Mouse (Mus musculus) neural tube, embryonic 12.5 days (tissue): ENCODE measurements around the gene Kif26b. TPM values are rescaled to one million over a fixed set of nuclear protein-coding genes. Genes with fewer than 3 reads are reported as not detected.

Experiments
- ATAC-seq: fragments of 200-750 bp; cut with Nextera tagmentation; 2 replicates; pipeline ENCODE4 v1.8.0; 2017; ENCODE audit warnings: low read depth, mild to moderate bottlenecking, moderate TSS enrichment, moderate library complexity; ENCODE audit not compliant: low FRiP score
- H3K27ac ChIP-seq: fragments of 300-500 bp; sonication (generic); 2 replicates; pipeline ENCODE4 v1.5.1; 2016
- H3K27me3 ChIP-seq: fragments of 300-500 bp; sonication (generic); replicated peaks from 2 replicates; pipeline ENCODE4 v1.6.1; 2016; ENCODE audit warnings: mild to moderate bottlenecking
- H3K36me3 ChIP-seq: fragments of 300-500 bp; sonication (generic); 2 replicates; pipeline ENCODE4 v1.6.1; 2016; ENCODE audit warnings: mild to moderate bottlenecking
- H3K4me1 ChIP-seq: fragments of 300-500 bp; sonication (generic); 2 replicates; pipeline ENCODE4 v1.6.1; 2016
- H3K4me2 ChIP-seq: fragments of 300-500 bp; sonication (generic); replicated peaks from 2 replicates; pipeline ENCODE4 v1.6.1; 2016; ENCODE audit warnings: mild to moderate bottlenecking
- H3K4me3 ChIP-seq: fragments of 300-500 bp; sonication (generic); 2 replicates; pipeline ENCODE4 v1.5.1; 2016
- H3K9ac ChIP-seq: fragments of 300-500 bp; sonication (generic); 2 replicates; pipeline ENCODE4 v1.6.1; 2016; ENCODE audit warnings: mild to moderate bottlenecking
- H3K9me3 ChIP-seq: fragments of 300-500 bp; sonication (generic); 2 replicates; pipeline ENCODE4 v1.6.1; 2016; ENCODE audit warnings: mild to moderate bottlenecking
- WGBS: fragments of 180-500 bp; shearing (Covaris S2); methylation state at CpG from one replicate; pipeline ENCODE4 v1.1.7; 2016; 5-methylcytosine and 5-hydroxymethylcytosine counted together
- polyA plus RNA-seq: library from polyadenylated mRNA; unstranded; fragments of >200 nt; fragmentation: Nextera tagmentation; extraction: Ambion mirVana; gene quantifications from 2 replicates; pipeline ENCODE4 v1.2.1, GENCODE M21; 2016

The Kif26b gene
- polyA plus RNA-seq, 1 experiment from 2014 or later = 12.6 TPM

- Histone ChIP-seq H3K4me2 (no peak overlapping the region), H3K4me1 (no peaks in the 10 kb centered on the region), H3K4me3 (no peak overlapping the region), H3K9ac (no peak overlapping the region), H3K27ac (no peak overlapping the region), H3K27me3 (no peaks in the 10 kb centered on the region), H3K36me3 (no peaks in the 10 kb centered on the region), H3K9me3 (no peaks in the 10 kb centered on the region)
- 81% methylated on average over 4 of the region's 4 CpGs for WGBS
- no peak for ATAC-seq
Observed at GRCm38 (mm10) chr1:178655525-178655924, 126.6 kb downstream of the Kif26b start.

- no peak overlapping the region for H3K9ac ChIP-seq
- H3K27me3 ChIP-seq = no peaks in the 10 kb centered on the region
- H3K27ac ChIP-seq = no peak overlapping the region
- no peak for ATAC-seq
- no peaks in the 10 kb centered on the region for H3K4me1 ChIP-seq
- H3K4me2 ChIP-seq = no peak overlapping the region
- WGBS = 63% methylated on average over 3 of the region's 3 CpGs
- no peaks in the 10 kb centered on the region for H3K9me3 ChIP-seq
- no peak overlapping the region for H3K4me3 ChIP-seq
- no peaks in the 10 kb centered on the region for H3K36me3 ChIP-seq
Observed at GRCm38 (mm10) chr1:178661035-178661434, 132.1 kb downstream of the Kif26b start.

- H3K4me1 ChIP-seq = no peaks in the 10 kb centered on the region
- H3K9ac ChIP-seq = no peak overlapping the region
- no peaks in the 10 kb centered on the region for H3K36me3 ChIP-seq
- no peaks in the 10 kb centered on the region for H3K9me3 ChIP-seq
- no peaks in the 10 kb centered on the region for H3K27me3 ChIP-seq
- WGBS = 46% methylated on average over 5 of the region's 5 CpGs
- no peak overlapping the region for H3K27ac ChIP-seq
- no peak overlapping the region for H3K4me2 ChIP-seq
- no peak overlapping the region for H3K4me3 ChIP-seq
- ATAC-seq = no peak
Observed at GRCm38 (mm10) chr1:178661556-178661955, 132.6 kb downstream of the Kif26b start.

GRCm38 (mm10) chr1:178663539-178663938 is 134.6 kb downstream of the Kif26b start:
- no peak overlapping the region for H3K4me3 ChIP-seq
- H3K27ac ChIP-seq = no peak overlapping the region
- WGBS = 94% methylated on average over 1 of the region's 1 CpGs
- no peak overlapping the region for H3K4me2 ChIP-seq
- H3K4me1 ChIP-seq = no peaks in the 10 kb centered on the region
- H3K9me3 ChIP-seq = no peaks in the 10 kb centered on the region
- no peaks in the 10 kb centered on the region for H3K27me3 ChIP-seq
- no peak for ATAC-seq
- H3K9ac ChIP-seq = no peak overlapping the region
- no peaks in the 10 kb centered on the region for H3K36me3 ChIP-seq

GRCm38 (mm10) chr1:178664271-178664969 is 135.5 kb downstream of the Kif26b start:
- Histone ChIP-seq H3K27me3 (no peaks in the 10 kb centered on the region), H3K4me1 (no peaks in the 10 kb centered on the region), H3K27ac (no peak overlapping the region), H3K36me3 (no peaks in the 10 kb centered on the region), H3K4me2 (no peak overlapping the region), H3K4me3 (no peak overlapping the region), H3K9ac (no peak overlapping the region), H3K9me3 (no peaks in the 10 kb centered on the region)
- no peak for ATAC-seq
- 82% methylated on average over 5 of the region's 5 CpGs for whole genome bisulfite sequencing

- Histone ChIP-seq H3K9ac (no peak overlapping the region), H3K4me2 (no peak overlapping the region), H3K9me3 (no peaks in the 10 kb centered on the region), H3K4me1 (no peaks in the 10 kb centered on the region), H3K36me3 (no peaks in the 10 kb centered on the region), H3K27me3 (no peaks in the 10 kb centered on the region), H3K27ac (no peak overlapping the region), H3K4me3 (no peak overlapping the region)
- 78% methylated on average over 7 of the region's 7 CpGs for WGBS
- no peak for ATAC-seq
Observed at GRCm38 (mm10) chr1:178666524-178666923, 137.6 kb downstream of the Kif26b start.

GRCm38 (mm10) chr1:178667808-178668207 is 138.9 kb downstream of the Kif26b start:
- 73% methylated on average over 7 of the region's 7 CpGs for WGBS
- Histone ChIP-seq H3K27me3 (no peaks in the 10 kb centered on the region), H3K36me3 (no peaks in the 10 kb centered on the region), H3K4me2 (no peak overlapping the region), H3K27ac (no peak overlapping the region), H3K4me3 (no peak overlapping the region), H3K4me1 (no peaks in the 10 kb centered on the region), H3K9ac (no peak overlapping the region), H3K9me3 (no peaks in the 10 kb centered on the region)
- ATAC-seq = no peak

GRCm38 (mm10) chr1:178668907-178669306 is 140.0 kb downstream of the Kif26b start:
- Histone ChIP-seq H3K9me3 (no peaks in the 10 kb centered on the region), H3K4me1 (no peaks in the 10 kb centered on the region), H3K4me2 (no peak overlapping the region), H3K36me3 (no peaks in the 10 kb centered on the region), H3K9ac (no peak overlapping the region), H3K4me3 (no peak overlapping the region), H3K27me3 (no peaks in the 10 kb centered on the region), H3K27ac (no peak overlapping the region)
- WGBS = 91% methylated on average over 4 of the region's 4 CpGs
- ATAC-seq = no peak

- ATAC-seq = no peak
- H3K4me3 ChIP-seq = no peak overlapping the region
- H3K27me3 ChIP-seq = no peaks in the 10 kb centered on the region
- no peak overlapping the region for H3K4me2 ChIP-seq
- peaks cover 16% of the 10 kb centered on the region for H3K4me1 ChIP-seq
- no peak overlapping the region for H3K27ac ChIP-seq
- 36% methylated on average over 7 of the region's 7 CpGs for WGBS
- no peak overlapping the region for H3K9ac ChIP-seq
- H3K9me3 ChIP-seq = no peaks in the 10 kb centered on the region
- no peaks in the 10 kb centered on the region for H3K36me3 ChIP-seq
Observed at GRCm38 (mm10) chr1:178673051-178673450, 144.1 kb downstream of the Kif26b start.

- WGBS = 60% methylated on average over 2 of the region's 2 CpGs
- Histone ChIP-seq H3K27ac (no peak overlapping the region), H3K4me2 (no peak overlapping the region), H3K4me3 (no peak overlapping the region), H3K36me3 (no peaks in the 10 kb centered on the region), H3K9ac (no peak overlapping the region), H3K4me1 (peaks cover 16% of the 10 kb centered on the region), H3K9me3 (no peaks in the 10 kb centered on the region), H3K27me3 (no peaks in the 10 kb centered on the region)
- no peak for ATAC-seq
Observed at GRCm38 (mm10) chr1:178673506-178673905, 144.6 kb downstream of the Kif26b start.

GRCm38 (mm10) chr1:178675542-178676252 is 146.8 kb downstream of the Kif26b start:
- no peak for ATAC-seq

GRCm38 (mm10) chr1:178677160-178677559 is 148.2 kb downstream of the Kif26b start:
- Histone ChIP-seq H3K36me3 (no peaks in the 10 kb centered on the region), H3K4me3 (no peak overlapping the region), H3K9me3 (no peaks in the 10 kb centered on the region), H3K9ac (no peak overlapping the region), H3K4me1 (peaks cover 16% of the 10 kb centered on the region), H3K27me3 (peaks cover 5% of the 10 kb centered on the region; the same call in 1 of the 2 replicates), H3K4me2 (no peak overlapping the region), H3K27ac (no peak overlapping the region)
- peak; percentile 85 for ATAC-seq
- WGBS = 9% methylated on average over 12 of the region's 12 CpGs

More at GRCm38 (mm10) chr1:178675542-178676252, 146.8 kb downstream of the Kif26b start:
- H3K4me1 ChIP-seq = peaks cover 16% of the 10 kb centered on the region
- no peaks in the 10 kb centered on the region for H3K36me3 ChIP-seq
- no peak overlapping the region for H3K4me3 ChIP-seq
- no peak overlapping the region for H3K27ac ChIP-seq
- H3K9ac ChIP-seq = no peak overlapping the region
- H3K9me3 ChIP-seq = no peaks in the 10 kb centered on the region
- 93% methylated on average over 3 of the region's 3 CpGs for WGBS
- H3K4me2 ChIP-seq = no peak overlapping the region
- H3K27me3 ChIP-seq = peaks cover 5% of the 10 kb centered on the region; the same call in 1 of the 2 replicates
